Mouse (Mus musculus): Measurements from ENCODE around the gene Cald1. TPM values are rescaled to one million over a fixed set of nuclear protein-coding genes. Genes with fewer than 3 reads are reported as not detected.

Gene Cald1
- polyA plus RNA-seq, 1 experiment from 2014 or later: 58.5 TPM

DNA sequence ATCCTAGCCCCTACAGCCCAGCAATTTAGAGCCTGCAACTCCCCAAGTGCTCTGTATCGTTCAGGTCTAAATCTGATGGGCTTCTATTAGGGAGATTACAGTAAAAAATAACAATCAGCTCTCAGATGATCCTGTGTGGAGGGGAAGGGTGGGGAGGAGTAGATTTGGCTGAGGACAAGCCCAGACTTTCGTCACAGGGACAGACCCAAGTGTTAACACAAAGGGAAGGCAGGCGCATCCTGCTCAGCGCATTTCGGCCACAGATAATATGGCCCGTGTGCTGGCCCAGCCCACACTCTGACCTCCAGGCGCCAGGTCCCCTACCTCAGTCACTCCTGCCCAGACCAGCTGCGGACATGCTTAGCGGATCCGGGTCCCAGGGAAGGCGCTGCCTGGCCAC lies 111.0 kb downstream of the Cald1 start:
- Histone ChIP-seq H3K9ac (replicated peaks; ENCODE audit: low read depth, low read length) (peak overlapping the region; percentile 87), H3K9me3 (ENCODE audit: control insufficient read depth, low read length) (peaks cover 5% of the 10 kb centered on the region), H3K36me3 (ENCODE audit: control insufficient read depth, insufficient read depth) (no peaks in the 10 kb centered on the region), H3K27me3 (replicated peaks; ENCODE audit: control insufficient read depth, insufficient read depth, low read length) (no peaks in the 10 kb centered on the region), H3K4me1 (replicated peaks; ENCODE audit: control insufficient read depth, insufficient read depth, low read length) (peaks cover 23% of the 10 kb centered on the region), H3K4me3 (replicated peaks; ENCODE audit: low read length) (peak overlapping the region; percentile 70), H3K4me2 (ENCODE audit: low read length) (peak overlapping the region; percentile 67), H3K27ac (ENCODE audit: low read length) (peak overlapping the region; percentile 53; the same call in 1 of the 2 replicates)
- WGBS: under 1% methylated on average over 11 of the region's 11 CpGs
- ATAC-seq: peak; percentile 94

DNA sequence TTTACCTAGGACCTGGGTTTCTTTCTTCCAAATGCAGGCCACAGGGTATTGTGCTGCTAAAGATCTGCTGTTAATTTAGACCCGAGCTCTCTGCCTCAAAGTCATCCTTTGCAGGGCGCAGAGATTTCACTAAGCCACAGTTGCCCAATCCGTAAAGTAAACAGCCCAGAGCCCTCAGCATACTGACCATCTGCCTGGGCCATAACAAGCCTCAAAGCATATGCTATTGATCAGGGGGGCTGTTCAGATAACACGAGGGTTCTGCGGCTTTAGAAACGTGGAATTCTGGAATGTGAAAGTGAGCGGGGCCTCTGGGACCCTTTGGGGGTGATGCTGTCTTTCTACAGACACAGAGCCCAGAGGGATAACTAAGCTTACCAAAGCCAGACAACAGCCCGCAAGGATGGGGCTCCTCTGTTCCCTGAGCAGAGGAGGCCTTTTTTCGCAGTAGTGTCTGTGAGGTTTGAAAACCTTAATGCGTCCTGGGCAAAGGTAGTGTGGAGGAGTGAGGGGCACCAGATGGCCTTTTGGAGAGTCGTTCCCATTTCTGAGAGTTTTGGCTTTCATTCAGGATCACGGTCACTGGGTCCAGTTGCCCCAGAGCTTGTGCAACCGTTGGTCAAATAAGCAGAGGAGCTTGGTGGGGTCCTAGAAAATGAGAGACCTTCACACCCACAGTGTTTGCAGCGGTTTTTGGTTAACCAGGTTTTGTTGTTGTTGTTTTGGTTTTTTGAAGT lies 111.8 kb downstream of the Cald1 start:
- Histone ChIP-seq H3K4me3 (replicated peaks; ENCODE audit: low read length) (peak overlapping the region; percentile 70), H3K9ac (replicated peaks; ENCODE audit: low read depth, low read length) (peak overlapping the region; percentile 87), H3K27me3 (replicated peaks; ENCODE audit: control insufficient read depth, insufficient read depth, low read length) (no peaks in the 10 kb centered on the region), H3K36me3 (ENCODE audit: control insufficient read depth, insufficient read depth) (no peaks in the 10 kb centered on the region), H3K4me1 (replicated peaks; ENCODE audit: control insufficient read depth, insufficient read depth, low read length) (peaks cover 23% of the 10 kb centered on the region), H3K27ac (ENCODE audit: low read length) (no peak overlapping the region), H3K4me2 (ENCODE audit: low read length) (peak overlapping the region; percentile 67), H3K9me3 (ENCODE audit: control insufficient read depth, low read length) (no peaks in the 10 kb centered on the region)
- WGBS: 10% methylated on average over 14 of the region's 14 CpGs
- ATAC-seq: peak; percentile 29

DNA sequence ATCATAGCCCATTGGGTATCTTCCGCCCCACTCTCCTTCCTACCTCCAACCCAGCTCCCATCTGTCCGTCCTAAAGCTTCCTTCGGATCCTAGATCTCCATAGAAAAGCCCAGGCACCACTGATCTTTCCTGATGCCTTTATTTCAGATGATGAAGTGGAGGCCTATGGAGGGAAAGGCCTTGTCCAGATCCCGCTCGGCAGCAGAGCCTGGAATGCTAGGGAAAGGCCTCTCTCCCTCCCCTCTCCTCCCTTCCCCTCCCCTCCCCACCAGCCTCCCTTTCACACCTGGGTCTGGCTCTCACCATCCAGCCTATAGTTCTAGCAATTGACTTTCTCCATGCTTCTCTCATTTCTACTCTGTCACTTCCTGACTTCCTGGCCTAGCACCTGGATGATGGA lies 112.5 kb downstream of the Cald1 start:
- no peaks in the 10 kb centered on the region for H3K36me3 ChIP-seq (ENCODE audit: control insufficient read depth, insufficient read depth)
- no peak overlapping the region; the same call in 1 of the 2 replicates for H3K4me3 ChIP-seq (replicated peaks; ENCODE audit: low read length)
- 0 out of 2 replicates have a peak overlapping the region, but pooled peaks have one; percentile 7 for H3K9ac ChIP-seq (replicated peaks; ENCODE audit: low read depth, low read length)
- H3K9me3 ChIP-seq (ENCODE audit: control insufficient read depth, low read length): no peaks in the 10 kb centered on the region
- no peak overlapping the region for H3K27ac ChIP-seq (ENCODE audit: low read length)
- ATAC-seq: no peak
- peak overlapping the region; percentile 67 for H3K4me2 ChIP-seq (ENCODE audit: low read length)
- WGBS: 73% methylated on average over 5 of the region's 5 CpGs
- H3K27me3 ChIP-seq (replicated peaks; ENCODE audit: control insufficient read depth, insufficient read depth, low read length): no peaks in the 10 kb centered on the region
- H3K4me1 ChIP-seq (replicated peaks; ENCODE audit: control insufficient read depth, insufficient read depth, low read length): peaks cover 23% of the 10 kb centered on the region

DNA sequence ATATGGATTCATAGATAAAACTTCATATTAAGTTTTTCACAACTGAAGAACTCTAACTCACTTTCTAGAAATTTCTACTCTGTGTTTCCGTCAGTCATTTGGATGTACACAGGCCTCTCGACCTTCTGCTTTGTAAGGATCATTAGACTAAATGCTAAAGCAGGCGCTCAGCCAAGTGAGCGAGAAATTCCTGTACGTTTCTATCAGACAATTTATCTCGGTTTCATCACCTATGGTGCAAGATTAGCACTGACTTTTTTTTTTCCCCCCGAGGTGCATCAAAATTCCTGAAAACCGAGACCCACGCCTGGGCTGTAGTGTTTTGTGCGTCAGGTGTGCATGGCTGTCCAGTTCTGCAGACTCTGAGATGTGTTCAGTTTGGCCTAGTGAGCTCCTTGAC lies 113.3 kb downstream of the Cald1 start:
- no peak overlapping the region for H3K9ac ChIP-seq (replicated peaks; ENCODE audit: low read depth, low read length)
- H3K9me3 ChIP-seq (ENCODE audit: control insufficient read depth, low read length): no peaks in the 10 kb centered on the region
- peaks cover 23% of the 10 kb centered on the region for H3K4me1 ChIP-seq (replicated peaks; ENCODE audit: control insufficient read depth, insufficient read depth, low read length)
- H3K4me2 ChIP-seq (ENCODE audit: low read length): no peak overlapping the region
- H3K27ac ChIP-seq (ENCODE audit: low read length): no peak overlapping the region
- no peaks in the 10 kb centered on the region for H3K27me3 ChIP-seq (replicated peaks; ENCODE audit: control insufficient read depth, insufficient read depth, low read length)
- ATAC-seq: no peak
- no peaks in the 10 kb centered on the region for H3K36me3 ChIP-seq (ENCODE audit: control insufficient read depth, insufficient read depth)
- WGBS: 62% methylated on average over 10 of the region's 10 CpGs
- no peak overlapping the region for H3K4me3 ChIP-seq (replicated peaks; ENCODE audit: low read length)

DNA sequence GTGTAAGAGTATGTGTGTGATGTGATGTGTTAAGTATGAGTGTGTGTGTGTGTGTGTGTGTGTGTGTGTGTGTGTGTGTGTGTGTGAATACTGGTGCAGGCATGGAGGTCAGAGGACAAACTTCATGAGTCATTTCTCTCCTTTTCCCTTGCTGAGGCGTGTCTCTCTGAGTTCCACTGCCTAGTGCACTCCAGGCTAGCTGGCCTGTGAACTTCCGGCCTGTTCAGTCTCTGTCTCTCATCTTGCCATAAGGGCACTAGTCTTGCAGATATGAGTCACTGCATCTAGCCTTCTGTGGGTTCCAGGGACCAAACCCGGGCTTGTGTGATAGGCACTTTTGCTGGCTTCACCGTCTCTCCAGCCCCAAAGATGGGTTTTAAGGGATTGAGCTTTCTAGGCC lies 114.9 kb downstream of the Cald1 start:
- Histone ChIP-seq H3K27ac (ENCODE audit: low read length) (no peak overlapping the region), H3K27me3 (replicated peaks; ENCODE audit: control insufficient read depth, insufficient read depth, low read length) (no peaks in the 10 kb centered on the region), H3K9me3 (ENCODE audit: control insufficient read depth, low read length) (no peaks in the 10 kb centered on the region), H3K4me3 (replicated peaks; ENCODE audit: low read length) (no peak overlapping the region), H3K9ac (replicated peaks; ENCODE audit: low read depth, low read length) (no peak overlapping the region), H3K4me1 (replicated peaks; ENCODE audit: control insufficient read depth, insufficient read depth, low read length) (peaks cover 23% of the 10 kb centered on the region), H3K36me3 (ENCODE audit: control insufficient read depth, insufficient read depth) (no peaks in the 10 kb centered on the region), H3K4me2 (ENCODE audit: low read length) (no peak overlapping the region)
- WGBS: 87% methylated on average over 4 of the region's 4 CpGs
- no peak for ATAC-seq

DNA sequence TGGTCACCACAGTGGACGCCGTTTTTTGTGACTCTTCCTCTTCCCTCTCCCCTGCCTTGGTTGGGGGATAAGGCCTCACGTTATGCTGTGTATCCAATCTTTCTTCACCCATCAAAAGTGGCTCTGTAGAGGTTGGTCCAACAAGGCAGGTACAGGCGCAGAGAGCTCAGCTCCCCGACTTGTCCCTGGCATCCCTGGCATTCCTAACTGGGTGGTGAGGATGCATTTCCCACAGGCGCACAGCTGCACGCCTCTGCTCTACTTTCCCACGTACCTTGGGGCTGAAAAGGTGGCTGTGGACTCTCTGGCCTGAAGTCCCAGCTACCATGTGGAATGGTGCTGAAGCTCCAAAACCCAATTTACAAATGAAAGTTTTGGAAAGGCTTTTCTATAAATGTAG lies 115.5 kb downstream of the Cald1 start:
- H3K9me3 ChIP-seq (ENCODE audit: control insufficient read depth, low read length): no peaks in the 10 kb centered on the region
- no peaks in the 10 kb centered on the region for H3K36me3 ChIP-seq (ENCODE audit: control insufficient read depth, insufficient read depth)
- no peak overlapping the region for H3K4me3 ChIP-seq (replicated peaks; ENCODE audit: low read length)
- WGBS: 93% methylated on average over 8 of the region's 8 CpGs
- H3K9ac ChIP-seq (replicated peaks; ENCODE audit: low read depth, low read length): no peak overlapping the region
- H3K27ac ChIP-seq (ENCODE audit: low read length): no peak overlapping the region
- ATAC-seq: no peak
- peaks cover 18% of the 10 kb centered on the region for H3K4me1 ChIP-seq (replicated peaks; ENCODE audit: control insufficient read depth, insufficient read depth, low read length)
- H3K27me3 ChIP-seq (replicated peaks; ENCODE audit: control insufficient read depth, insufficient read depth, low read length): no peaks in the 10 kb centered on the region
- H3K4me2 ChIP-seq (ENCODE audit: low read length): no peak overlapping the region

DNA sequence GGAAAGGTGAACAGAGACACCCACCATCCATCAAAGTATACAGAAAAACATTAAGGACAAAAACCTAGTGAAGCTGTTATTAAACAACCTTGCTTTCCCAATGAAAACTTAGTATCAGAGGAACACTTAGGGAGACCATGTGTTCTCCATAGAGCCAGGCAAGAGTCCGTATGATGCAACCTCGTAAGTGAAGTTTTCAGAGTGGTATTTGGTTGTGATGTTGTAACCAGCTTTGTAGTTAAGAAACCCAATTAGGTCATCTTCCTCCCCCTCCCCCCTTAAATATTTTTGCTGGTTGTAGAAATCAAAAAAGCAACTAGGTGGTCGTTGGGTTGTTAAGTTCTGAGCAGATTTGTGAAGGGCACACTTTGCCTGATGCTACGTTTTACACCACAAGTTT lies 116.3 kb downstream of the Cald1 start:
- no peaks in the 10 kb centered on the region for H3K9me3 ChIP-seq (ENCODE audit: control insufficient read depth, low read length)
- WGBS: 91% methylated on average over 4 of the region's 4 CpGs
- no peaks in the 10 kb centered on the region for H3K27me3 ChIP-seq (replicated peaks; ENCODE audit: control insufficient read depth, insufficient read depth, low read length)
- no peak overlapping the region for H3K4me3 ChIP-seq (replicated peaks; ENCODE audit: low read length)
- no peak for ATAC-seq
- H3K4me1 ChIP-seq (replicated peaks; ENCODE audit: control insufficient read depth, insufficient read depth, low read length): peaks cover 14% of the 10 kb centered on the region
- no peak overlapping the region for H3K4me2 ChIP-seq (ENCODE audit: low read length)
- no peak overlapping the region for H3K27ac ChIP-seq (ENCODE audit: low read length)
- H3K36me3 ChIP-seq (ENCODE audit: control insufficient read depth, insufficient read depth): no peaks in the 10 kb centered on the region
- H3K9ac ChIP-seq (replicated peaks; ENCODE audit: low read depth, low read length): no peak overlapping the region

DNA sequence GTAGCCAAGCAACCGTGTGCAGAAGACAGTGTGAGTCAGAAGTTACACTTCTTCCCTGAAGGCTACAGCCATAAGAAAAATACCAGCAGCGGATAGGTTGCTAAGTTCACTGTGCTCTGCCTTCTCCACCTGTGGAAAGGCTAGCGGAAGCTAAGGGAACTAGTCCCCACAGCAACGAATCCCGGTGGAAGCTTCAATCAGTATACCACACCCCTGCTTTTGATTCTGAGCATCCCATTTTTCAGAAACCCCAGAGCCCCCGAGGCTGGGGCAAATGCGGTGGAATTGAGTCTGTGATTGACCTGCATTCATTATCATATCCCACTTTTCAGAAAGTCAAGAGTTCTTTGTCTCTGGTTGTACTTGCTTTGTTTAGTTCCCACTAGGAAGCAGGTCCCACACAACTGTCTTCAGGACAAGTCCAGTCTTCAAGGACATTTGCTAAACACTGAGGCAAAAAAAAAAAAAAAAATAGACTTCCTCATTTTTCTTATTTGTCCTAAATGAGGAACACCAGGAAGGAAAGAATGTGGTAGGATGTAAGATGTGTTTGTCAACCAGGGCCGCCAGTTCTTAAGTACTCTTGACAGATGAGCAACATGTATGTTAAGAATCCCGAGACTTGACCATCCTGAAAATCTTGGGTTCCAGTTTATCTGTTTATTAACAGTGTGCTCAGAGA lies 118.0 kb downstream of the Cald1 start:
- no peak for ATAC-seq
- Histone ChIP-seq H3K36me3 (ENCODE audit: control insufficient read depth, insufficient read depth) (no peaks in the 10 kb centered on the region), H3K27ac (ENCODE audit: low read length) (no peak overlapping the region), H3K4me3 (replicated peaks; ENCODE audit: low read length) (no peak overlapping the region), H3K9me3 (ENCODE audit: control insufficient read depth, low read length) (no peaks in the 10 kb centered on the region), H3K27me3 (replicated peaks; ENCODE audit: control insufficient read depth, insufficient read depth, low read length) (no peaks in the 10 kb centered on the region), H3K4me2 (ENCODE audit: low read length) (no peak overlapping the region), H3K9ac (replicated peaks; ENCODE audit: low read depth, low read length) (no peak overlapping the region), H3K4me1 (replicated peaks; ENCODE audit: control insufficient read depth, insufficient read depth, low read length) (no peaks in the 10 kb centered on the region)
- 94% methylated on average over 9 of the region's 9 CpGs for WGBS

DNA sequence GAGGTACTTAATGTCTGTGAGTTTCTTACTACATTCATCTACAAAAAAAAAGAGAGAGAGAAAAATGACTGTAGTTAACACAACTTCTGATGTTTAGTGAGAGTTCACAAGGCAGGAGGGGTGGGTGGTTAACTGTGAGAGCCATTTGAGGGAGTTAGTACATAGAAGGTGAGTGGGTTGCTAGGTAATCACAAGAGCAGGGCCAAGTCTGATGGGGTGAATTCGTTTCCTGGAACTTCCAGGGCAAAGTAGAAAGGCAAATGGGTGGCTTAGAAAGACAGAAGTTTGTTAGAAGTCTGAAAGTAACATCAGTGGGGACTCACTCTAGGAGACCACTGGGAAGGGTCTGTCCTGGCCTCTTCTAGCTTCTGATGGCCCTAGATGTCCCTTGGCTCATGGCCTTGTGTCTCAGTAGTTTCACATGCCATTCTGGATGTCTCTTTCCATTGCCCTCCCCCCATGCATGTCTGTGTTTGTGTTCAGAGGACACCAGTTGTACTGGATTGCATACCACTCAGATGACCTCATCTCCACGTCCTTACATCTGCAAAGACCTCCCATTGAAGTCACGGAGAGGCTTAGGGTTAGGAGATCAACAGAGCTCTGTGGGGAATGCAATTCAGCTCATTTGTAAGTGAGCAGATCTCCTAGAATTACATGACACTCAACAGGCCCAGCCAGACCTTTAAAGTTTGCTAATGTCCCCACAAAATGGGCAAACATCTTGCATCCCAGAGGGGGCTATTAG lies 118.8 kb downstream of the Cald1 start:
- no peaks in the 10 kb centered on the region for H3K4me1 ChIP-seq (replicated peaks; ENCODE audit: control insufficient read depth, insufficient read depth, low read length)
- no peak overlapping the region for H3K4me2 ChIP-seq (ENCODE audit: low read length)
- H3K36me3 ChIP-seq (ENCODE audit: control insufficient read depth, insufficient read depth): no peaks in the 10 kb centered on the region
- H3K9ac ChIP-seq (replicated peaks; ENCODE audit: low read depth, low read length): no peak overlapping the region
- no peaks in the 10 kb centered on the region for H3K27me3 ChIP-seq (replicated peaks; ENCODE audit: control insufficient read depth, insufficient read depth, low read length)
- H3K4me3 ChIP-seq (replicated peaks; ENCODE audit: low read length): no peak overlapping the region
- no peak overlapping the region for H3K27ac ChIP-seq (ENCODE audit: low read length)
- 36% methylated on average over 3 of the region's 3 CpGs for WGBS
- no peak for ATAC-seq
- H3K9me3 ChIP-seq (ENCODE audit: control insufficient read depth, low read length): no peaks in the 10 kb centered on the region
